Mouse (Mus musculus) E14TG2a.4 (cell line): ENCODE measurements around the gene Olfr1383.
A peak's percentile ranks its signal among the peaks of the same experiment; 100 is the strongest.
"Not testable (repeated sequence)": the region's sequence is repeated elsewhere in the genome, so short reads cannot be mapped to it uniquely, and the experiment has no call there.

Experiments
- H3K27me3 ChIP-seq: 2 replicates; pipeline ENCODE4 v1.6.1; 2014; ENCODE audit warnings: low read length, control low read depth; ENCODE audit not compliant: insufficient read depth
- H3K36me3 ChIP-seq: 2 replicates; pipeline ENCODE4 v1.6.1; 2014; ENCODE audit warnings: low read length, control low read depth; ENCODE audit not compliant: insufficient read depth
- H3K4me1 ChIP-seq: replicated peaks from 2 replicates; pipeline ENCODE4 v1.6.1; 2014; ENCODE audit warnings: low read depth, low read length, control low read depth
- H3K4me3 ChIP-seq: replicated peaks from 2 replicates; pipeline ENCODE4 v1.5.1; 2014; ENCODE audit warnings: mild to moderate bottlenecking, low read length
- H3K9me3 ChIP-seq: 2 replicates; pipeline ENCODE4 v1.6.1; 2014; ENCODE audit warnings: low read length, control low read depth
- CTCF ChIP-seq: conservative IDR thresholded peaks from 2 replicates; pipeline ENCODE4 v1.5.1; 2014; ENCODE audit warnings: low read length
- NANOG ChIP-seq: IDR thresholded peaks from 2 replicates; pipeline ENCODE4 v1.6.1; 2014; ENCODE audit warnings: borderline replicate concordance, low read length, mixed read lengths
- POU5F1 ChIP-seq: IDR thresholded peaks from 2 replicates; pipeline ENCODE4 v1.6.1; 2014; ENCODE audit warnings: low read length, borderline replicate concordance

Olfr1383 gene

GRCm38 (mm10) chr11:49519348-49519747 is at the start of gene Olfr1383:
TSS of gene Olfr1383 (plus strand) at chr11:49519648.
- TF ChIP-seq CTCF (no peak), POU5F1 (no peak), NANOG (no peak)
- no peaks in the 10 kb centered on the region for H3K9me3 ChIP-seq
- H3K4me3 ChIP-seq: no peak within 1 kb of the TSS
- H3K4me1 ChIP-seq: no peaks in the 10 kb centered on the region
- no peaks in the 10 kb centered on the region for H3K27me3 ChIP-seq
- no peaks in the 10 kb centered on the region for H3K36me3 ChIP-seq

- TF ChIP-seq POU5F1 (no peak), CTCF (no peak), NANOG (no peak)
- Histone ChIP-seq H3K36me3 (no peaks in the 10 kb centered on the region), H3K9me3 (no peaks in the 10 kb centered on the region), H3K27me3 (no peaks in the 10 kb centered on the region), H3K4me1 (no peaks in the 10 kb centered on the region), H3K4me3 (no peak overlapping the region)
Observed at GRCm38 (mm10) chr11:49485973-49486372, 33.5 kb upstream of the Olfr1383 start.

GRCm38 (mm10) chr11:49488770-49489169 is 30.7 kb upstream of the Olfr1383 start, which contains the start of gene Olfr1385:
TSS of gene Olfr1385 (plus strand) at chr11:49489070.
- H3K27me3 ChIP-seq, H3K9me3 ChIP-seq, H3K4me1 ChIP-seq, H3K36me3 ChIP-seq, H3K4me3 ChIP-seq: not testable (repeated sequence)

GRCm38 (mm10) chr11:49518086-49518485 is 1.4 kb upstream of the Olfr1383 start:
- Histone ChIP-seq H3K36me3 (no peaks in the 10 kb centered on the region), H3K27me3 (no peaks in the 10 kb centered on the region), H3K4me3 (no peak overlapping the region), H3K4me1 (no peaks in the 10 kb centered on the region), H3K9me3 (no peaks in the 10 kb centered on the region)
- TF ChIP-seq POU5F1 (no peak), CTCF (no peak), NANOG (no peak)

GRCm38 (mm10) chr11:49527947-49528346 is 8.5 kb downstream of the Olfr1383 start, which contains the start of gene Olfr1382:
TSS of gene Olfr1382 (plus strand) at chr11:49528247.
- no peaks in the 10 kb centered on the region for H3K27me3 ChIP-seq
- H3K4me1 ChIP-seq: no peaks in the 10 kb centered on the region
- no peaks in the 10 kb centered on the region for H3K9me3 ChIP-seq
- no peak within 1 kb of the TSS for H3K4me3 ChIP-seq
- H3K36me3 ChIP-seq: no peaks in the 10 kb centered on the region
- TF ChIP-seq POU5F1 (no peak), CTCF (no peak), NANOG (no peak)

GRCm38 (mm10) chr11:49532761-49533160 is 13.3 kb downstream of the Olfr1383 start:
- TF ChIP-seq CTCF (no peak), NANOG (no peak), POU5F1 (no peak)
- Histone ChIP-seq H3K9me3 (no peaks in the 10 kb centered on the region), H3K4me3 (no peak overlapping the region), H3K27me3 (no peaks in the 10 kb centered on the region), H3K4me1 (no peaks in the 10 kb centered on the region), H3K36me3 (no peaks in the 10 kb centered on the region)

- TF ChIP-seq CTCF: peak; percentile 8; the same call in 1 of the 2 replicates
- H3K4me3 ChIP-seq, H3K9me3 ChIP-seq, H3K4me1 ChIP-seq, H3K36me3 ChIP-seq, H3K27me3 ChIP-seq: not testable (repeated sequence)
Observed at GRCm38 (mm10) chr11:49536631-49537030, 17.2 kb downstream of the Olfr1383 start.

- not testable (repeated sequence) for H3K27me3 ChIP-seq, H3K4me1 ChIP-seq, H3K4me3 ChIP-seq, H3K36me3 ChIP-seq, H3K9me3 ChIP-seq
Observed at GRCm38 (mm10) chr11:49543149-49543548, 23.7 kb downstream of the Olfr1383 start, which contains the start of gene Olfr1381. TSS of gene Olfr1381 (plus strand) at chr11:49543449.

GRCm38 (mm10) chr11:49554033-49554432 is 34.6 kb downstream of the Olfr1383 start:
- not testable (repeated sequence) for H3K9me3 ChIP-seq, H3K4me1 ChIP-seq, H3K36me3 ChIP-seq, H3K4me3 ChIP-seq, H3K27me3 ChIP-seq
- TF ChIP-seq CTCF: peak; percentile 17; the same call in 1 of the 2 replicates

GRCm38 (mm10) chr11:49556578-49556977 is 37.1 kb downstream of the Olfr1383 start, which contains the start of gene Olfr1380:
TSS of gene Olfr1380 (plus strand) at chr11:49556878.
- not testable (repeated sequence) for H3K9me3 ChIP-seq, H3K36me3 ChIP-seq, H3K4me1 ChIP-seq, H3K4me3 ChIP-seq, H3K27me3 ChIP-seq
